Comparison of ENCODE assay signal across 25 mouse cellular contexts in genomic region chr15:87666041-87666750, GRCm38 (mm10).
A peak's percentile ranks its signal among the peaks of the same experiment; 100 is the strongest.
DNase-seq lines count a peak whose midpoint lies in the region; ATAC-seq lines count a peak whose summit lies in the region.
"Had no signal": no experiment of that assay in that cellular context is flagged by ENCODE, and none has a peak within 500 bp of the region (broad histone marks: within the 10 kb centered on the region; RNA-seq: fewer than 3 reads in every experiment).

No protein-coding gene starts in this region.

- H3K4me2 ChIP-seq in liver, embryonic 11.5 days = no peak overlapping the region
- H3K4me2 ChIP-seq: forebrain, embryonic 15.5 days; hindbrain, embryonic 15.5 days; neural tube, embryonic 13.5 days; stomach, embryonic 15.5 days had no signal

- H3K9ac ChIP-seq in liver, embryonic 11.5 days (ENCODE audit: low read depth, low read length) = no peak overlapping the region
- H3K9ac ChIP-seq: forebrain, embryonic 15.5 days; hindbrain, embryonic 15.5 days; neural tube, embryonic 13.5 days; stomach, embryonic 15.5 days had no signal

- no peaks in the 10 kb centered on the region for H3K27me3 ChIP-seq in liver, embryonic 11.5 days (replicated peaks; ENCODE audit: control insufficient read depth, insufficient read depth, low read length)
- H3K27me3 ChIP-seq: forebrain, embryonic 15.5 days; hindbrain, embryonic 15.5 days; neural tube, embryonic 13.5 days; stomach, embryonic 15.5 days had no signal

- no peak overlapping the region for H3K27ac ChIP-seq in liver, embryonic 11.5 days (ENCODE audit: low read depth, low read length)
- H3K27ac ChIP-seq: embryonic facial prominence, embryonic 10.5 days; forebrain, embryonic 15.5 days; hindbrain, embryonic 15.5 days; midbrain, embryonic 10.5 days; neural tube, embryonic 13.5 days; stomach, embryonic 15.5 days had no signal

- WGBS in liver, embryonic 11.5 days = 91% methylated on average over 13 of the region's 13 CpGs

- intact Hi-C loops in left cerebral cortex, postnatal 4 days (cut with DNase I) = no loop called here

- 0 out of 2 replicates have a peak, but pooled peaks cover 3% of the 10 kb centered on the region for H3K9me3 ChIP-seq in liver, embryonic 11.5 days (ENCODE audit: control insufficient read depth, low read length)
- H3K9me3 ChIP-seq: embryonic facial prominence, embryonic 10.5 days; forebrain, embryonic 15.5 days; hindbrain, embryonic 15.5 days; midbrain, embryonic 10.5 days; neural tube, embryonic 13.5 days; stomach, embryonic 15.5 days had no signal

- H3K4me1 ChIP-seq in liver, embryonic 11.5 days (replicated peaks; ENCODE audit: control insufficient read depth, insufficient read depth, low read length) = no peaks in the 10 kb centered on the region
- H3K4me1 ChIP-seq: embryonic facial prominence, embryonic 10.5 days; stomach, embryonic 15.5 days had no signal

- peak; percentile 70 for DNase-seq in adrenal gland, adult 2 months
- DNase-seq in adrenal gland, postnatal 4 days (ENCODE audit: low spot score in 2 of 2) = no peak
- DNase-seq in left cerebral cortex, postnatal 4 days = peak; percentile 48
- DNase-seq in left cerebral cortex, adult 18-20 months (ENCODE audit: low spot score in 2 of 2) = no peak
- peak; percentile 51 for DNase-seq in cerebellum, adult 8-10 months
- peak; percentile 57 to 67 for DNase-seq in cerebellum, postnatal 36 days
- no peak for DNase-seq in liver, embryonic 11.5 days (ENCODE audit: low spot score)
- no peak for DNase-seq in frontal cortex, adult 2 months (ENCODE audit: extremely low spot score in 1 of 2, low spot score in 1 of 2)
- DNase-seq: gastrocnemius, postnatal 14 days; heart, adult 11 months; heart, postnatal 36 days; kidney, postnatal 36 days; lung, adult 18-20 months; lung, postnatal 10 days; thymus, postnatal 25 days had no signal

- no peak for ATAC-seq in liver, embryonic 11.5 days (replicated peaks; ENCODE audit: low FRiP score)
- ATAC-seq: CD4-positive, CD25-positive, alpha-beta regulatory T cell, adult 4 months; forebrain, embryonic 15.5 days; intestine, embryonic 16.5 days; midbrain, embryonic 16.5 days had no signal

- H3K4me3 ChIP-seq in liver, embryonic 11.5 days (ENCODE audit: low read depth, low read length) = no peak overlapping the region
- H3K4me3 ChIP-seq: embryonic facial prominence, embryonic 10.5 days; forebrain, embryonic 15.5 days; hindbrain, embryonic 15.5 days; midbrain, embryonic 10.5 days; myocyte; neural tube, embryonic 13.5 days; stomach, embryonic 15.5 days had no signal

- H3K36me3 ChIP-seq in liver, embryonic 11.5 days (ENCODE audit: control insufficient read depth, insufficient read depth, low read length) = no peaks in the 10 kb centered on the region
- H3K36me3 ChIP-seq: embryonic facial prominence, embryonic 10.5 days; forebrain, embryonic 15.5 days; hindbrain, embryonic 15.5 days; midbrain, embryonic 10.5 days; neural tube, embryonic 13.5 days; stomach, embryonic 15.5 days had no signal

Comparison
In these comparisons a context has a peak if more than half of its experiments do, and no peak if none do; other contexts are left out.
1. DNase-seq: peak in adrenal gland, adult 2 months (single experiment), left cerebral cortex, postnatal 4 days (single experiment), cerebellum, adult 8-10 months (single experiment) and cerebellum, postnatal 36 days (2 of 2); none in adrenal gland, postnatal 4 days (0 of 2), left cerebral cortex, adult 18-20 months (0 of 2), liver, embryonic 11.5 days (single experiment) and frontal cortex, adult 2 months (0 of 2).